Mouse (Mus musculus) embryonic facial prominence, embryonic 15.5 days (tissue): Measurements from ENCODE around the gene Tmem222. TPM values are rescaled to one million over a fixed set of nuclear protein-coding genes. Genes with fewer than 3 reads are reported as not detected.

Source experiments
- ATAC-seq: fragments of 200-750 bp; cut with Nextera tagmentation; 2 replicates; pipeline ENCODE4 v1.8.0; 2017; ENCODE audit warnings: low read depth, moderate TSS enrichment; ENCODE audit not compliant: insufficient number of reproducible peaks, low FRiP score, low TSS enrichment
- H3K27ac ChIP-seq: fragments of 300-500 bp; sonication (generic); replicated peaks from 2 replicates; pipeline ENCODE4 v1.5.1; 2015; ENCODE audit warnings: mild to moderate bottlenecking, inconsistent platforms
- H3K27me3 ChIP-seq: fragments of 300-500 bp; sonication (generic); 2 replicates; pipeline ENCODE4 v1.6.1; 2015; ENCODE audit warnings: inconsistent platforms
- H3K36me3 ChIP-seq: fragments of 300-500 bp; sonication (generic); 2 replicates; pipeline ENCODE4 v1.6.1; 2015; ENCODE audit warnings: mild to moderate bottlenecking, inconsistent platforms
- H3K4me1 ChIP-seq: fragments of 300-500 bp; sonication (generic); 2 replicates; pipeline ENCODE4 v1.6.1; 2015; ENCODE audit warnings: inconsistent platforms
- H3K4me2 ChIP-seq: fragments of 300-500 bp; sonication (generic); replicated peaks from 2 replicates; pipeline ENCODE4 v1.6.1; 2015; ENCODE audit warnings: mild to moderate bottlenecking, inconsistent platforms
- H3K4me3 ChIP-seq: fragments of 300-500 bp; sonication (generic); replicated peaks from 2 replicates; pipeline ENCODE4 v1.5.1; 2015; ENCODE audit warnings: mild to moderate bottlenecking, inconsistent platforms
- H3K9ac ChIP-seq: fragments of 300-500 bp; sonication (generic); 2 replicates; pipeline ENCODE4 v1.6.1; 2015; ENCODE audit warnings: inconsistent platforms
- H3K9me3 ChIP-seq: fragments of 300-500 bp; sonication (generic); replicated peaks from 2 replicates; pipeline ENCODE4 v1.6.1; 2016; ENCODE audit warnings: inconsistent platforms
- whole genome bisulfite sequencing: fragments of 180-500 bp; shearing (Covaris S2); methylation state at CpG from one replicate; pipeline ENCODE4 v1.1.7; 2015; 5-methylcytosine and 5-hydroxymethylcytosine counted together
- polyA plus RNA-seq: library from polyadenylated mRNA; unstranded; fragments of >200 nt; fragmentation: Nextera tagmentation; extraction: Ambion mirVana; gene quantifications from 2 replicates; pipeline ENCODE4 v1.2.1, GENCODE M21; 2015

Tmem222 gene
- polyA plus RNA-seq, 1 experiment from 2014 or later: 87.8 TPM

DNA sequence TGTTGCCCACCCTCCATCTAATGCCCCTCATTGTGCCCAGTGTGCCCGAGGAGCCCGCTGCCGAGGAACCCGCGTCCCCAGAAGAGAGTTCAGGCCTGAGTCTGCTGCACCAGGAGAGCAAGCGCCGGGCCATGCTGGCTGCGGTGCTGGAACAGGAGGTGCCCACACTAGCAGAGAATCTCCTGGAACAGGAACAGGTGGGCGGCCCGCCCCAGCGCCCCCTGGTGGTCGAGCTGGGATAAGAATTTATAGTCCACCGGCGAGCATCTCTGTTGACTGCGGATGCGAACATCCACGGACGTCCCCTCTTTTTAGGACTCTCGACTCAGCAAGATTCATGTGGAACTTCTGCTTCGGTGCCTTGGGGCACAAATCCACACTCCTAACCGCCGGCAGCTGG, 27.0 kb downstream of the Tmem222 start:
- H3K9ac ChIP-seq: no peak overlapping the region
- no peak for ATAC-seq
- H3K36me3 ChIP-seq: no peaks in the 10 kb centered on the region
- H3K9me3 ChIP-seq: no peaks in the 10 kb centered on the region
- peak overlapping the region; percentile 43 for H3K4me3 ChIP-seq
- 3% methylated on average over 22 of the region's 22 CpGs for WGBS
- peaks cover 62% of the 10 kb centered on the region for H3K27me3 ChIP-seq
- H3K4me2 ChIP-seq: peak overlapping the region; percentile 77
- peaks cover 22% of the 10 kb centered on the region for H3K4me1 ChIP-seq
- H3K27ac ChIP-seq: peak overlapping the region; percentile 58; the same call in 1 of the 2 replicates

GRCm38 (mm10) chr4:133247806-133248449, 29.7 kb downstream of the Tmem222 start:
- peaks cover 77% of the 10 kb centered on the region for H3K27me3 ChIP-seq
- H3K4me1 ChIP-seq: peaks cover 22% of the 10 kb centered on the region
- H3K4me2 ChIP-seq: no peak overlapping the region
- no peak overlapping the region for H3K4me3 ChIP-seq
- WGBS: 61% methylated on average over 13 of the region's 13 CpGs
- H3K9me3 ChIP-seq: no peaks in the 10 kb centered on the region
- no peak overlapping the region for H3K9ac ChIP-seq
- no peak for ATAC-seq
- no peaks in the 10 kb centered on the region for H3K36me3 ChIP-seq
- no peak overlapping the region for H3K27ac ChIP-seq

GRCm38 (mm10) chr4:133247072-133247471, 30.5 kb downstream of the Tmem222 start:
- no peaks in the 10 kb centered on the region for H3K36me3 ChIP-seq
- H3K9ac ChIP-seq: no peak overlapping the region
- no peak overlapping the region for H3K4me2 ChIP-seq
- WGBS: 26% methylated on average over 15 of the region's 15 CpGs
- H3K27ac ChIP-seq: no peak overlapping the region
- ATAC-seq: no peak
- peaks cover 81% of the 10 kb centered on the region for H3K27me3 ChIP-seq
- H3K4me1 ChIP-seq: peaks cover 24% of the 10 kb centered on the region
- H3K4me3 ChIP-seq: no peak overlapping the region
- no peaks in the 10 kb centered on the region for H3K9me3 ChIP-seq

DNA sequence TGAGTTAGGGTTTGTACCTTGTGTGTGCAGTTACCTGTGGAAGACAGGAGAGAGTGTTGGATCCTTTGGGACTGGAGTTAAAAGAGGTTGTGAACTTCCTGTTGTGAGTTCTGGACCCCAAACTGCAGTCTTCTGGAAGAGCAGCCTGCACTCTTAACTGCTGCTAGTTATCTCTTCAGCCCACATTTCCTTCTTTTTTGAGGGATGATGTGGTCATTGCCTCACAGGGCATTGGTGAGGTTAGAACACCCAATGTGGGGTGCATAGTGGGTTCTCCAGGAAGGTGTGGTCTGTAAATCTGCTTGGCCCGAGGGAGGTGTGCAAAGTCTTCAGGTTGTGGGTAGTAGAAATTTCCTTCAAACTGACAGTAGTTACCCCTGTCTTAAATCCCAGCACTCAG, 33.3 kb downstream of the Tmem222 start:
- no peak overlapping the region for H3K9ac ChIP-seq
- H3K4me1 ChIP-seq: peaks cover 17% of the 10 kb centered on the region
- no peaks in the 10 kb centered on the region for H3K36me3 ChIP-seq
- no peak overlapping the region for H3K4me2 ChIP-seq
- H3K9me3 ChIP-seq: no peaks in the 10 kb centered on the region
- H3K27me3 ChIP-seq: peaks cover 55% of the 10 kb centered on the region
- H3K4me3 ChIP-seq: no peak overlapping the region
- no peak for ATAC-seq
- 60% methylated on average over 1 of the region's 1 CpGs for WGBS
- no peak overlapping the region for H3K27ac ChIP-seq

DNA sequence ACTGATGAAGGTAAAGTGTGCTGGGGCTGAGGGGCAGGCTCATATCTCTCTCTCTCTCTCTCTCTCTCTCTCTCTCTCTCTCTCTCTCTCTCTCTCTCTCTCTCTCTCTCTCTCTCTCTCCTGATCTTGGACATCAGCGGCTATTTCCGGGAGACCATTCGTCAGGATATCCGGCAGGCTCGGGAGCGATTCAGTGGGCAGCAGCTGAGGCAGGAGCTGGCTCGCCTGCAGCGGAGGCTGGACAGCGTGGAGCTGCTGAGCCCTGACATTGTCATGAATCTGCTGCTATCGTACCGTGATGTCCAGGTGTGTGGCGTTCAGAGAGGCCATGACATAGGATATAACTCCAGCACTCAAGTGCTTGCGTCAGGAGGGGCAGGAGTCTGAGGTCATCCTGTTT, 34.1 kb downstream of the Tmem222 start:
- H3K4me3 ChIP-seq: no peak overlapping the region
- no peak overlapping the region for H3K27ac ChIP-seq
- no peaks in the 10 kb centered on the region for H3K9me3 ChIP-seq
- no peak overlapping the region for H3K9ac ChIP-seq
- ATAC-seq: no peak
- peaks cover 17% of the 10 kb centered on the region for H3K4me1 ChIP-seq
- peaks cover 51% of the 10 kb centered on the region for H3K27me3 ChIP-seq
- H3K36me3 ChIP-seq: no peaks in the 10 kb centered on the region
- H3K4me2 ChIP-seq: no peak overlapping the region
- 42% methylated on average over 13 of the region's 13 CpGs for WGBS

DNA sequence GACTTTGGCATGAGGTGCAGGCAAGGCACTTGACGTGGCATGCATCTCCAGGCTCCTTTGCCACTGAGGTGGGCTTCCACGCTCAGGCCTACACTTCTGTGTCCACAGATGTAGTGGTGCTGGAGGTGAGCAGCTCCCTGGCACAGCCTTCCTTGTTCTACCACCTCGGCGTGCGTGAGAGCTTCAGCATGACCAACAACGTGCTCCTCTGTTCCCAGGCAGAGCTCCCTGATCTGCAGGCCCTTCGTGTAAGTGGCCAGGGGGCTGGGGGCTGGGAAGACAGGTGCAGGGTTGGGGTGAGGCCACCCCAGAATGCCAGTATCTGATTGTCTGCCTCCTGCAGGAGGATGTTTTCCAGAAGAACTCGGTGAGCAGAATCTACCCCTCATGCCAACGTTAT, 34.9 kb downstream of the Tmem222 start:
- peaks cover 44% of the 10 kb centered on the region for H3K27me3 ChIP-seq
- no peak overlapping the region for H3K27ac ChIP-seq

GRCm38 (mm10) chr4:133241910-133242309, 35.7 kb downstream of the Tmem222 start:
- Histone ChIP-seq H3K27me3 (peaks cover 36% of the 10 kb centered on the region), H3K36me3 (no peaks in the 10 kb centered on the region), H3K4me1 (peaks cover 17% of the 10 kb centered on the region), H3K27ac (no peak overlapping the region), H3K4me3 (peak overlapping the region; percentile 68), H3K9ac (no peak overlapping the region), H3K4me2 (peak overlapping the region; percentile 95), H3K9me3 (no peaks in the 10 kb centered on the region)
- no peak for ATAC-seq
- 29% methylated on average over 11 of the region's 11 CpGs for WGBS

More for the DNA sequence above, 34.9 kb downstream of the Tmem222 start:
- ATAC-seq: no peak
- Histone ChIP-seq H3K9me3 (no peaks in the 10 kb centered on the region), H3K4me2 (no peak overlapping the region), H3K4me1 (peaks cover 17% of the 10 kb centered on the region), H3K4me3 (no peak overlapping the region), H3K9ac (no peak overlapping the region), H3K36me3 (no peaks in the 10 kb centered on the region)
- WGBS: 61% methylated on average over 9 of the region's 9 CpGs

GRCm38 (mm10) chr4:133240934-133241908, 36.4 kb downstream of the Tmem222 start:
- peak; percentile 92 for ATAC-seq
- H3K4me1 ChIP-seq: peaks cover 17% of the 10 kb centered on the region
- H3K36me3 ChIP-seq: no peaks in the 10 kb centered on the region
- H3K4me3 ChIP-seq: peak overlapping the region; percentile 68
- under 1% methylated on average over 70 of the region's 78 CpGs for WGBS
- peak overlapping the region; percentile 91 for H3K27ac ChIP-seq
- no peaks in the 10 kb centered on the region for H3K9me3 ChIP-seq
- peak overlapping the region; percentile 95 for H3K4me2 ChIP-seq
- peaks cover 30% of the 10 kb centered on the region for H3K27me3 ChIP-seq
- H3K9ac ChIP-seq: peak overlapping the region; percentile 65

GRCm38 (mm10) chr4:133240490-133240921, 37.1 kb downstream of the Tmem222 start, which contains the start of gene Map3k6:
Gene Map3k6 (plus strand): TSS chr4:133240818.
- WGBS: 11% methylated on average over 16 of the region's 16 CpGs
- Histone ChIP-seq H3K27ac (peak within 1 kb of the TSS; percentile 91), H3K9ac (peak within 1 kb of the TSS; percentile 65), H3K9me3 (no peaks in the 10 kb centered on the region), H3K36me3 (no peaks in the 10 kb centered on the region), H3K4me3 (peak within 1 kb of the TSS; percentile 68), H3K4me2 (peak within 1 kb of the TSS; percentile 95), H3K27me3 (peaks cover 26% of the 10 kb centered on the region), H3K4me1 (peaks cover 17% of the 10 kb centered on the region)
- peak; percentile 30; the same call in 1 of the 2 replicates for ATAC-seq

GRCm38 (mm10) chr4:133237911-133238310, 39.7 kb downstream of the Tmem222 start:
- Histone ChIP-seq H3K9me3 (no peaks in the 10 kb centered on the region), H3K27me3 (peaks cover 10% of the 10 kb centered on the region)
- 75% methylated on average over 4 of the region's 4 CpGs for WGBS

DNA sequence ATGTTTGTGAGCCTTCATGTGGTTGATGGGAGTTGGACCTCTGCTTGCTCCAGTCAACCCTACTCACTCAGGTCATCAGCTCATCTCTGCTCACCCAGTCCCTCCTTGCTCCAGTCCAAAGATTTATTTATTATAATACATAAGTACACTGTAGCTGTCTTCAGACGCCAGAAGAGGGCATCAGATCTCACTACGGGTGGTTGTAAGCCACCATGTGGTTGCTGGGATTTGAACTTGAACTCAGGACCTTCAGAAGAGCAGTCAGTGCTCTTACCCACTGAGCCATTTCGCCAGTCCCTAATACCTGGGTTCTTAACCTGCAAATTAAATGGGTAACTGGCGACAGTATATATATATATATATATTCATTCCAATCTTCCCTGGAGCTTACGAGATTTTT, 42.2 kb downstream of the Tmem222 start:
- Histone ChIP-seq H3K4me2 (no peak overlapping the region), H3K36me3 (no peaks in the 10 kb centered on the region), H3K27ac (no peak overlapping the region), H3K4me3 (no peak overlapping the region), H3K9ac (no peak overlapping the region), H3K9me3 (no peaks in the 10 kb centered on the region), H3K4me1 (peaks cover 3% of the 10 kb centered on the region), H3K27me3 (no peaks in the 10 kb centered on the region; the same call in 1 of the 2 replicates)
- ATAC-seq: no peak
- WGBS: 77% methylated on average over 5 of the region's 5 CpGs

More at GRCm38 (mm10) chr4:133237911-133238310, 39.7 kb downstream of the Tmem222 start:
- H3K27ac ChIP-seq: no peak overlapping the region
- H3K4me2 ChIP-seq: no peak overlapping the region
- H3K36me3 ChIP-seq: no peaks in the 10 kb centered on the region
- ATAC-seq: no peak
- H3K4me1 ChIP-seq: peaks cover 17% of the 10 kb centered on the region
- H3K9ac ChIP-seq: no peak overlapping the region
- H3K4me3 ChIP-seq: no peak overlapping the region
